Mouse (Mus musculus) embryonic facial prominence, embryonic 14.5 days (tissue): Measurements from ENCODE around the gene Rai14. TPM values are rescaled to one million over a fixed set of nuclear protein-coding genes. Genes with fewer than 3 reads are reported as not detected.
"Not testable (repeated sequence)": the region's sequence is repeated elsewhere in the genome, so short reads cannot be mapped to it uniquely, and the experiment has no call there.

Source experiments
- ATAC-seq: fragments of 200-750 bp; cut with Nextera tagmentation; 2 replicates; pipeline ENCODE4 v1.8.0; 2017; ENCODE audit warnings: low read depth, moderate number of reproducible peaks, moderate TSS enrichment
- DNase-seq: peaks from one replicate; pipeline ENCODE4 v3.0.0-alpha.2; 2015; ENCODE audit warnings: low spot score
- H3K27ac ChIP-seq: fragments of 300-500 bp; sonication (generic); replicated peaks from 2 replicates; pipeline ENCODE4 v1.5.1; 2014; ENCODE audit warnings: low read depth, mild to moderate bottlenecking, low read length, moderate library complexity
- H3K27me3 ChIP-seq: fragments of 300-500 bp; sonication (generic); replicated peaks from 2 replicates; pipeline ENCODE4 v1.6.1; 2014; ENCODE audit warnings: low read length; ENCODE audit not compliant: control insufficient read depth, insufficient read depth
- H3K36me3 ChIP-seq: fragments of 300-500 bp; sonication (generic); 2 replicates; pipeline ENCODE4 v1.6.1; 2014; ENCODE audit warnings: low read length, mixed read lengths; ENCODE audit not compliant: control insufficient read depth, insufficient read depth
- H3K4me1 ChIP-seq: fragments of 300-500 bp; sonication (generic); 2 replicates; pipeline ENCODE4 v1.6.1; 2014; ENCODE audit warnings: antibody characterized with exemption, low read length; ENCODE audit not compliant: control insufficient read depth, insufficient read depth
- H3K4me2 ChIP-seq: fragments of 300-500 bp; sonication (generic); 2 replicates; pipeline ENCODE4 v1.6.1; 2014; ENCODE audit warnings: low read depth, mild to moderate bottlenecking, low read length, moderate library complexity, mixed read lengths
- H3K4me3 ChIP-seq: fragments of 300-500 bp; sonication (generic); 2 replicates; pipeline ENCODE4 v1.5.1; 2014; ENCODE audit warnings: low read depth, mild to moderate bottlenecking, low read length
- H3K9ac ChIP-seq: fragments of 300-500 bp; sonication (generic); 2 replicates; pipeline ENCODE4 v1.6.1; 2014; ENCODE audit warnings: low read depth, mild to moderate bottlenecking, low read length, moderate library complexity, mixed read lengths
- H3K9me3 ChIP-seq: fragments of 300-500 bp; sonication (generic); 2 replicates; pipeline ENCODE4 v1.6.1; 2016; ENCODE audit warnings: low read length; ENCODE audit not compliant: control insufficient read depth
- WGBS: fragments of 180-500 bp; shearing (Covaris S2); extraction: QIAGEN DNeasy Blood & Tissue Kit; methylation state at CpG from one replicate; pipeline ENCODE4 v1.1.7; 2014; 5-methylcytosine and 5-hydroxymethylcytosine counted together
- polyA plus RNA-seq: library from polyadenylated mRNA; unstranded; fragments of >200 nt; fragmentation: Nextera tagmentation; extraction: Ambion mirVana; gene quantifications from 2 replicates; pipeline ENCODE4 v1.2.1, GENCODE M21; 2014

The Rai14 gene
- polyA plus RNA-seq, 1 experiment from 2014 or later, result 52.4 TPM

- Histone ChIP-seq H3K9ac (no peak overlapping the region), H3K4me2 (no peak overlapping the region), H3K27ac (no peak overlapping the region), H3K4me3 (no peak overlapping the region), H3K4me1 (no peaks in the 10 kb centered on the region), H3K9me3 (no peaks in the 10 kb centered on the region), H3K27me3 (no peaks in the 10 kb centered on the region), H3K36me3 (no peaks in the 10 kb centered on the region)
- 90% methylated on average over 5 of the region's 5 CpGs for WGBS
- DNase-seq (no peak), ATAC-seq (no peak)
These were observed 179.8 kb downstream of the Rai14 start for GRCm38 (mm10) chr15:10534591-10534990.

- ATAC-seq, DNase-seq, H3K4me1 ChIP-seq, H3K9me3 ChIP-seq, H3K36me3 ChIP-seq, H3K27me3 ChIP-seq, H3K4me2 ChIP-seq, H3K27ac ChIP-seq, H3K4me3 ChIP-seq, H3K9ac ChIP-seq: not testable (repeated sequence)
- 77% methylated on average over 10 of the region's 10 CpGs for WGBS
These were observed 181.1 kb downstream of the Rai14 start for GRCm38 (mm10) chr15:10533361-10533760.

- H3K36me3 ChIP-seq, result no peaks in the 10 kb centered on the region
- no peak overlapping the region for H3K27ac ChIP-seq
- H3K4me3 ChIP-seq, result no peak overlapping the region
- no peaks in the 10 kb centered on the region for H3K27me3 ChIP-seq
- H3K4me1 ChIP-seq, result no peaks in the 10 kb centered on the region
- no peak overlapping the region for H3K9ac ChIP-seq
- WGBS, result 90% methylated on average over 4 of the region's 4 CpGs
- no peak for ATAC-seq
- H3K4me2 ChIP-seq, result no peak overlapping the region
- H3K9me3 ChIP-seq, result no peaks in the 10 kb centered on the region
- DNase-seq, result no peak
These were observed 183.1 kb downstream of the Rai14 start for GRCm38 (mm10) chr15:10531352-10531751.

- 81% methylated on average over 1 of the region's 1 CpGs for WGBS
- Histone ChIP-seq H3K36me3 (no peaks in the 10 kb centered on the region), H3K4me1 (no peaks in the 10 kb centered on the region), H3K9ac (no peak overlapping the region), H3K9me3 (no peaks in the 10 kb centered on the region), H3K4me2 (no peak overlapping the region), H3K27ac (no peak overlapping the region), H3K4me3 (no peak overlapping the region), H3K27me3 (no peaks in the 10 kb centered on the region)
- DNase-seq, result no peak
- ATAC-seq, result no peak
These were observed 188.5 kb downstream of the Rai14 start for GRCm38 (mm10) chr15:10525896-10526295.

Other genes starting within 250 kb of the Rai14 start
- 13.6 and 15.9 TPM in 2 replicates for gene Dnajc21, start 244.1 kb downstream of the Rai14 start, polyA plus RNA-seq
- gene Brix1, start 228.7 kb downstream of the Rai14 start, polyA plus RNA-seq, result 101 and 110 TPM in 2 replicates
- 10.1 and 10.7 TPM in 2 replicates for gene Rad1, start 228.6 kb downstream of the Rai14 start, polyA plus RNA-seq
- gene Ttc23l, start 156.0 kb downstream of the Rai14 start, polyA plus RNA-seq, result 0.08 and 0.13 TPM in 2 replicates
- gene C1qtnf3, start 237.7 kb upstream of the Rai14 start, polyA plus RNA-seq, result 115 and 159 TPM in 2 replicates